In genomic region chr9:123849976-123850695, GRCm38 (mm10) we compare ENCODE assay signal across 9 mouse cellular contexts. TPM values are rescaled to one million over a fixed set of nuclear protein-coding genes. Genes with fewer than 3 reads are reported as not detected.
DNase-seq lines count a peak whose midpoint lies in the region; ATAC-seq and TF ChIP-seq lines count a peak whose summit lies in the region.
"Had no signal": no experiment of that assay in that cellular context is flagged by ENCODE, and none has a peak within 500 bp of the region (broad histone marks: within the 10 kb centered on the region; RNA-seq: fewer than 3 reads in every experiment).

No protein-coding gene starts in this region.

- WGBS in forebrain, embryonic 10.5 days, result 80% methylated on average over 2 of the region's 2 CpGs
- WGBS in forebrain, embryonic 16.5 days, result 60% methylated on average over 2 of the region's 2 CpGs
- 78% methylated on average over 2 of the region's 2 CpGs for WGBS in hindbrain, embryonic 13.5 days

- H3K4me2 ChIP-seq in forebrain, embryonic 16.5 days (ENCODE audit: low read length), result no peak overlapping the region
- H3K4me2 ChIP-seq in hindbrain, embryonic 13.5 days, result no peak overlapping the region; the same call in 1 of the 2 replicates
- H3K4me2 ChIP-seq in myocyte (ENCODE audit: low read depth), result peak overlapping the region; percentile 76

- H3K9me3 ChIP-seq in forebrain, embryonic 10.5 days, result no peaks in the 10 kb centered on the region
- H3K9me3 ChIP-seq in forebrain, embryonic 16.5 days (ENCODE audit: control insufficient read depth, low read length), result no peaks in the 10 kb centered on the region
- H3K9me3 ChIP-seq in hindbrain, embryonic 13.5 days, result no peaks in the 10 kb centered on the region

- no peaks in the 10 kb centered on the region for H3K36me3 ChIP-seq in forebrain, embryonic 10.5 days (replicated peaks)
- no peaks in the 10 kb centered on the region for H3K36me3 ChIP-seq in forebrain, embryonic 16.5 days (ENCODE audit: control insufficient read depth, insufficient read depth)
- H3K36me3 ChIP-seq in hindbrain, embryonic 13.5 days, result no peaks in the 10 kb centered on the region
- H3K36me3 ChIP-seq in myocyte (ENCODE audit: control insufficient read depth, insufficient read depth), result no peaks in the 10 kb centered on the region

- ATAC-seq in forebrain, embryonic 16.5 days, result no peak
- ATAC-seq in hindbrain, embryonic 13.5 days (ENCODE audit: low FRiP score), result no peak
- ATAC-seq in megakaryocyte-erythroid progenitor cell, adult 5-6 weeks (replicated peaks; ENCODE audit: low FRiP score, low TSS enrichment, poor library complexity, severe bottlenecking), result no peak

- no peaks in the 10 kb centered on the region for H3K27me3 ChIP-seq in forebrain, embryonic 10.5 days (ENCODE audit: poor library complexity, severe bottlenecking)
- no peaks in the 10 kb centered on the region for H3K27me3 ChIP-seq in forebrain, embryonic 16.5 days (replicated peaks; ENCODE audit: control insufficient read depth, insufficient read depth, low read length)
- H3K27me3 ChIP-seq in hindbrain, embryonic 13.5 days, result no peaks in the 10 kb centered on the region
- no peaks in the 10 kb centered on the region for H3K27me3 ChIP-seq in myocyte (ENCODE audit: control insufficient read depth, insufficient read depth, insufficient read length)

- no peak for TF ChIP-seq POLR2A in myocyte (IDR thresholded peaks at IDR 0.05; ENCODE audit: insufficient read length, low read depth)

- no peak overlapping the region for H3ac ChIP-seq in myocyte (ENCODE audit: control insufficient read depth, insufficient read length)

- H3K27ac ChIP-seq in forebrain, embryonic 10.5 days, result no peak overlapping the region
- H3K27ac ChIP-seq in forebrain, embryonic 16.5 days (ENCODE audit: low read length), result no peak overlapping the region
- no peak overlapping the region for H3K27ac ChIP-seq in hindbrain, embryonic 13.5 days

- DNase-seq in forebrain, embryonic 10.5 days (ENCODE audit: extremely low spot score, low spot score), result no peak
- peak; percentile 33 for DNase-seq in thymus, postnatal 0 days (ENCODE audit: low spot score)
- DNase-seq in thymus, postnatal 10 days (ENCODE audit: low spot score in 2 of 2), result no peak
- no peak for DNase-seq in layer of hippocampus, adult 18-20 months (ENCODE audit: low spot score in 2 of 2)

- H3K4me1 ChIP-seq in forebrain, embryonic 10.5 days, result peaks cover 18% of the 10 kb centered on the region
- peaks cover 10% of the 10 kb centered on the region for H3K4me1 ChIP-seq in forebrain, embryonic 16.5 days (replicated peaks; ENCODE audit: control insufficient read depth, insufficient read depth, low read length)
- peaks cover 18% of the 10 kb centered on the region for H3K4me1 ChIP-seq in hindbrain, embryonic 13.5 days (replicated peaks)

- peak overlapping the region; percentile 78 for H3K4me3 ChIP-seq in forebrain, embryonic 10.5 days
- no peak overlapping the region for H3K4me3 ChIP-seq in forebrain, embryonic 16.5 days (replicated peaks; ENCODE audit: low read length)
- H3K4me3 ChIP-seq in hindbrain, embryonic 13.5 days, result no peak overlapping the region
- peak overlapping the region; percentile 71 for H3K4me3 ChIP-seq in myocyte

- H3K79me2 ChIP-seq in myocyte (ENCODE audit: control insufficient read depth, insufficient read depth), result peaks cover 23% of the 10 kb centered on the region

- no peak overlapping the region for H3K9ac ChIP-seq in forebrain, embryonic 16.5 days (replicated peaks; ENCODE audit: low read depth, low read length)
- H3K9ac ChIP-seq in hindbrain, embryonic 13.5 days, result peak overlapping the region; percentile 20; the same call in 1 of the 2 replicates

TF ChIP-seq in myocyte, 11 proteins besides CTCF, POLR2A, EP300 and RAD21:
- TF ChIP-seq TCF12 (IDR thresholded peaks at IDR 0.05; ENCODE audit: insufficient read depth, poor library complexity, severe bottlenecking), result no peak
- TF ChIP-seq MYOD1 (IDR thresholded peaks at IDR 0.05; ENCODE audit: control insufficient read depth in 1 of 3, insufficient read length in 2 of 3, low read depth in 2 of 3), result no peak
- no peak for TF ChIP-seq MYOG (IDR thresholded peaks at IDR 0.05; ENCODE audit: control insufficient read depth in 1 of 3, insufficient read depth in 1 of 3, insufficient read length in 2 of 3, low read depth in 2 of 3)
- no peak for TF ChIP-seq E2F4 (IDR thresholded peaks at IDR 0.05; ENCODE audit: insufficient read depth)
- TF ChIP-seq TCF3 (IDR thresholded peaks at IDR 0.05; ENCODE audit: insufficient read length, low read depth), result no peak
- TF ChIP-seq SRF (IDR thresholded peaks at IDR 0.05; ENCODE audit: control insufficient read depth, insufficient read length, low read depth), result no peak
- no peak for TF ChIP-seq MAX (IDR thresholded peaks at IDR 0.05; ENCODE audit: low read depth)
- no peak for TF ChIP-seq CEBPB (IDR thresholded peaks at IDR 0.05; ENCODE audit: insufficient read depth, poor library complexity, severe bottlenecking)
- TF ChIP-seq USF1 (IDR thresholded peaks at IDR 0.05; ENCODE audit: low read depth), result no peak
- no peak for TF ChIP-seq POLR2AphosphoS2 (IDR thresholded peaks at IDR 0.05; ENCODE audit: insufficient read length, low read depth)
- TF ChIP-seq REST (IDR thresholded peaks at IDR 0.05; ENCODE audit: insufficient read depth, insufficient read length), result no peak

RNA-seq across cellular contexts. Expression of gene Fyco1, which starts 1.6 kb away (rescaled TPM):
- polyA plus RNA-seq in forebrain, embryonic 10.5 days (2016; fragmentation: Nextera tagmentation; extraction: Ambion mirVana), result 10.2 and 11.1 TPM in 2 replicates
- 12.2 and 22.6 TPM in 2 replicates for polyA plus RNA-seq in forebrain, embryonic 16.5 days (2015; fragmentation: Nextera tagmentation; extraction: Ambion mirVana)
- polyA plus RNA-seq in thymus, postnatal 0 days (2015; fragmentation: Nextera tagmentation; extraction: Ambion mirVana), result 5.6 and 10.3 TPM in 2 replicates
- polyA plus RNA-seq in hindbrain, embryonic 13.5 days (2015; fragmentation: Nextera tagmentation; extraction: Ambion mirVana), result 11.7 and 12.0 TPM in 2 replicates
- 8.7 TPM for polyA plus RNA-seq in myocyte (2012; fragmentation: generic; extraction: Trizol)
- total RNA-seq in megakaryocyte-erythroid progenitor cell, adult 5-6 weeks (2014; fragmentation: Nextera tagmentation), result 12.8 and 25.2 TPM in 2 replicates
- 11.9 TPM in 2 replicates for total RNA-seq in megakaryocyte-erythroid progenitor cell, adult 5-6 weeks (2017)
- total RNA-seq in layer of hippocampus, adult 18-20 months (2021), result 10 to 100 TPM; 39.1 to 40.3 TPM

RNA-seq across cellular contexts. Expression of gene Xcr1, which starts 11.7 kb away (rescaled TPM):
- polyA plus RNA-seq in forebrain, embryonic 10.5 days (2016; fragmentation: Nextera tagmentation; extraction: Ambion mirVana), result 0.02 and 0.04 TPM in 2 replicates
- polyA plus RNA-seq in forebrain, embryonic 16.5 days (2015; fragmentation: Nextera tagmentation; extraction: Ambion mirVana), result 0.06 and 0.10 TPM in 2 replicates
- 0.75 and 1.0 TPM in 2 replicates for polyA plus RNA-seq in thymus, postnatal 0 days (2015; fragmentation: Nextera tagmentation; extraction: Ambion mirVana)
- polyA plus RNA-seq in hindbrain, embryonic 13.5 days (2015; fragmentation: Nextera tagmentation; extraction: Ambion mirVana), result 0.08 and 0.17 TPM in 2 replicates
- polyA plus RNA-seq in myocyte (2012; fragmentation: generic; extraction: Trizol), result 0.04 TPM
- total RNA-seq in megakaryocyte-erythroid progenitor cell, adult 5-6 weeks (2014; fragmentation: Nextera tagmentation), result not detected in 2 replicates
- total RNA-seq in megakaryocyte-erythroid progenitor cell, adult 5-6 weeks (2017), result 0.23 TPM in 1 of 2 replicates, not detected in the other
- total RNA-seq in layer of hippocampus, adult 18-20 months (2021), result not detected
- total RNA-seq: layer of hippocampus, postnatal 14 days had no signal

RNA-seq across cellular contexts. Expression of gene Cxcr6, which starts 43.9 kb away (rescaled TPM):
- polyA plus RNA-seq in forebrain, embryonic 10.5 days (2016; fragmentation: Nextera tagmentation; extraction: Ambion mirVana), result 0.07 and 0.14 TPM in 2 replicates
- polyA plus RNA-seq in forebrain, embryonic 16.5 days (2015; fragmentation: Nextera tagmentation; extraction: Ambion mirVana), result 0.12 and 0.18 TPM in 2 replicates
- 17.4 and 17.8 TPM in 2 replicates for polyA plus RNA-seq in thymus, postnatal 0 days (2015; fragmentation: Nextera tagmentation; extraction: Ambion mirVana)
- 0.12 TPM in 1 of 2 replicates, not detected in the other for polyA plus RNA-seq in hindbrain, embryonic 13.5 days (2015; fragmentation: Nextera tagmentation; extraction: Ambion mirVana)
- polyA plus RNA-seq in myocyte (2012; fragmentation: generic; extraction: Trizol), result 0.52 TPM
- total RNA-seq in megakaryocyte-erythroid progenitor cell, adult 5-6 weeks (2014; fragmentation: Nextera tagmentation), result 1.1 and 1.4 TPM in 2 replicates
- total RNA-seq in megakaryocyte-erythroid progenitor cell, adult 5-6 weeks (2017), result 0.70 TPM in 1 of 2 replicates, not detected in the other
- total RNA-seq in layer of hippocampus, adult 18-20 months (2021), result not detected
- total RNA-seq: layer of hippocampus, postnatal 14 days had no signal

Comparison
In these comparisons a context has a peak if more than half of its experiments do, and no peak if none do; other contexts are left out.
1. H3K4me3 ChIP-seq: peak in forebrain, embryonic 10.5 days (single experiment) and myocyte (single experiment); none in forebrain, embryonic 16.5 days (single experiment) and hindbrain, embryonic 13.5 days (single experiment).
2. RNA of gene Cxcr6, which starts 43.9 kb away (polyA plus RNA-seq): 17.4 to 17.8 TPM in thymus, postnatal 0 days; 0.52 TPM in myocyte (single experiment), 0.12 to 0.18 TPM in forebrain, embryonic 16.5 days, 0.12 TPM in hindbrain, embryonic 13.5 days and 0.07 to 0.14 TPM in forebrain, embryonic 10.5 days; every median in the first group is over 10 times any median in the second.